Mouse (Mus musculus): ENCODE measurements around the gene Rgl2.

- TF ChIP-seq USF1 (IDR thresholded peaks at IDR 0.05; ENCODE audit: low read depth) (no peak), CTCF (IDR thresholded peaks at IDR 0.05; ENCODE audit: control insufficient read depth, insufficient read depth, insufficient read length) (no peak), MAX (IDR thresholded peaks at IDR 0.05) (no peak), MYOD1 (IDR thresholded peaks at IDR 0.05; ENCODE audit: control insufficient read depth, insufficient read length, low read depth) (no peak), CEBPB (IDR thresholded peaks at IDR 0.05; ENCODE audit: low read depth) (no peak), MYOG (IDR thresholded peaks at IDR 0.05; ENCODE audit: control insufficient read depth, extremely low read depth, insufficient read length) (no peak)
These were observed 24.7 kb downstream of the Rgl2 start for GRCm38 (mm10) chr17:33953961-33954565.

Data from C2C12 (cell line).